Mouse (Mus musculus) G1E (cell line): ENCODE results near the gene Matn4.

ENCODE experiments used
- CTCF ChIP-seq: IDR thresholded peaks from 2 replicates; pipeline ENCODE4 v1.5.1; 2012; ENCODE audit warnings: low read depth, low read length, inconsistent platforms, mixed read lengths
- GATA2 ChIP-seq: IDR thresholded peaks from 2 replicates; pipeline ENCODE4 v1.6.1; 2012; ENCODE audit warnings: low read depth, low read length, inconsistent platforms, borderline replicate concordance

GRCm38 (mm10) chr2:164432541-164433191, 27.7 kb upstream of the Matn4 start:
- TF ChIP-seq GATA2 (no peak), CTCF (no peak)
